Mouse (Mus musculus) right cerebral cortex, postnatal 36 days (tissue): Measurements from ENCODE around the gene Zfp296.

Source experiments
- DNase-seq, 2 experiments: peaks; one replicate each; pipeline ENCODE4 v3.0.0; 2022; ENCODE audit warnings: low spot score in 2 of 2, mixed read lengths in 1 of 2

Zfp296 gene

DNA sequence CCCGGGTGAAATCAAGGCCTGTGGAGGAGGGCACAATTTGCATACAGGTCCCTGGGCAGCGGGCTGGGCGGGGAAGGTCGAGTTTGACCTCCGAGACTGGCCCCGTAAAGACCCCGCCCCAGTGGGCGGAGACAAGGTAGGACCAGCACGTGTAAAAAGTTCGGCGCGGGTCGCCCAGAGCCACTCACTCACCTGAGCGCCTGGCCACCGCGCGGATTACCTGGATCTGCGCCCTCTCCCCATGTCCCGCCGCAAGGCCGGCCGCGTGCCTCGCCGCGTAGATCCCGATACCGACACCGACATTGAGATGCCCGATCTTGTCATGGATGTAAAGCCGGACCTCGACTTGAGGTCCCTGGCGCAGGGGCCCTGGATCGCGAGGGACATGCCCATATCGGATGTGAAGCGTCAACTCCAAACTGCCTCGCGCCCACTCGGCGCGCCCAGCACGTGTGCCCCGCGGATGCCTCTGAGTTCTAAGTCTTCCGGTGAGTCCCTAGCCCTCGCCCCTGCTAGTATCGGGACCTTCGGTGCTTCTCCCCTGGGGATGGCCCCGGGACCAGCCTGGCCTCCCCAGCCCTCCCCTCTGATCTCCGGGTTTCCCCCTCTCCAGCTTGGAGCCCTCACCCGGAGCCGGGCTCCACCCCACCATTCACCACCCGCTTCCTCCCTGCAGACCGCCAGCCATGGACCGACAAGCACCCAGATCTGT is at the start of gene Zfp296, which contains the start of gene Gemin7:
Gene Zfp296 (plus strand): TSS at position 147 of the 712 bp plus-strand sequence.
Gene Gemin7 (minus strand): TSS at position 455 of the 712 bp plus-strand sequence.
- no peak for DNase-seq

DNA sequence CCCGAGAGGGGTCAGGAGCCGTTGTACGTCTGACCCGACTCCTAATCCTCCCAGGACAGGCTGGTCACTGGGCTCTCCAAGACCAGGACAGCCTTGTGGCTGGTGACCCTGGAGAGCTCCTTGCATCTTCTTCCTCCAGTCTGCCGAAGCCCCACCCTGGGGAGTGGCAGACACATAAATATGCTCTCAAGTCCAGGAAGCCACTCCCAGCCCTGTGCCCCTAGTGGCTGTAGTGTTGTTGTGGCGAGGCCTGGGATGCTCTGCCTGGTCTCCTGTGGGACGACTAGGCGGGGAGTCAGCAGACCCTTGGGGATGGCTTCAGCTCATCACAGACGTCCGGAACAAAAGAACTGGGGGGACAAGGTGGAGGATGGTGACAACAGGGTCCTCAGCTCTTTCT is 46.0 kb upstream of the Zfp296 start:
- DNase-seq = no peak

- DNase-seq = no peak
Observed at GRCm38 (mm10) chr7:19532240-19532639, 44.8 kb upstream of the Zfp296 start.

GRCm38 (mm10) chr7:19534676-19535075 is 42.4 kb upstream of the Zfp296 start:
- no peak for DNase-seq

- DNase-seq = no peak
Observed at GRCm38 (mm10) chr7:19540771-19541566, 36.1 kb upstream of the Zfp296 start.

DNA sequence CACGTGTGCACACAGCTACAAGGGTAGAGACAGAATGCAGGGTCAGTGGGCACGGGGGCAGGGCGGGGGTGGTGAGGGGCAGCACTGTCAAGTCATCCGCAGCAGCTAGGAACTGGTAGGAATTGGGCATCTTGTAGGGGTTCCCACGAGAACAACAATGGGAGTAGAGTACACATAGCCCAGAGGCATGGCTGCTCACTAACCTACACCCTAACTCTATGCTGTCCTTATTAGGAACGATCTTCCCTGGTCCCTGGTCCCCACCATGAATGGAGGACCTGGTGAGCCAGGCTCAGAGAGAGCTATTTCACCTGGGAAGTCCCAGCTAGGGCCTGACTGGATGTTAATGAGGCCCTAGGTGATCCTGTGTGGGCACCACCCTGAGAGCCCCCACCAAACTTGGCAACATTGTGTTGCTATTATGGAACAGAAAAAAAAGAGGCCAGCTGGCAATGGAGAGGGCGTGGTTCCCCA is 35.4 kb upstream of the Zfp296 start:
- no peak for DNase-seq

DNA sequence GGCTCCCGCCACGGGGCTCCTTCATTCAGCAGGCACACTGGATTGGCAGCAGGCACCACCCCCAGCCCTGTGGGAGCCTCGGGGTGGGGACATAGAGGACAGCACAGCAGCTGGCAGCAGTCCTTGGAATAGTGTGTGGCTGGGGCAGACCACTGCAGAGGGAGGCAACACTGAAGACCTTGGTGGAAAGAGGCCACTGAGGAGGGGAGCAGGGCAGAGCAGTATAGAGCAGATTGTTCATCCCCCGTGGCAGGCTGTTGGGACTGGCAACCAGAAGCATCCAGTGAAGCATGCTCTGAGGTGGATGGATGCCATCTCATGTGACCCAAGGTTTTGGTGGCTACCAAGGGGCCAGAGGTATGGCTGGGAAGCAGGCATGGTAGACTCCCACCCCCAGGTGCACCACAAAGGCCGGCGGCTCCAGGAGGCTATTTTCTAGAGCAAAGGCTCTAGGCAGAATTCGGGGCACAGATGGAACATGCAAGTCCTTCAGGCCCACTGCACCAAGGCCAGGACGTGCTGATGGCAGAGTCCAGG is 34.9 kb upstream of the Zfp296 start:
- no peak for DNase-seq

- no peak for DNase-seq
Observed at GRCm38 (mm10) chr7:19543584-19543983, 33.5 kb upstream of the Zfp296 start.

DNA sequence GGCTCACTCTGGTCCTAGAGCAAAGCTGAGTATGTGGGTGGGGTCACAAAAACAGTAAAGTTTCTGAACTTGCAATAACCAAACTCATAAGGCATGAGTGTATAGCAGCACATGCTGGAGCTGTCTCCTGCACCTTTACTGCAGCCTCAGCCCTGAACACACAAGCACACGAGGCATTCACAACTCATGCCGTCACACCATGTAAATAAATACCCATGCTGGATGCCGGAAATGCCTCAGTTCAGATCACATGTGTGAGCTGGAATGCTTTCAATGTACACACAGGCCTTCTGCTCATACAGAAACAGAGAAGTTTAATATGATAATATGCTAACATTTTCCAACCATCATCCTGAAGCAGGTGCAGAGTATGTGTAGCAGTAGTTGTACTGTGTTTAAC is 31.1 kb upstream of the Zfp296 start:
- no peak for DNase-seq

DNA sequence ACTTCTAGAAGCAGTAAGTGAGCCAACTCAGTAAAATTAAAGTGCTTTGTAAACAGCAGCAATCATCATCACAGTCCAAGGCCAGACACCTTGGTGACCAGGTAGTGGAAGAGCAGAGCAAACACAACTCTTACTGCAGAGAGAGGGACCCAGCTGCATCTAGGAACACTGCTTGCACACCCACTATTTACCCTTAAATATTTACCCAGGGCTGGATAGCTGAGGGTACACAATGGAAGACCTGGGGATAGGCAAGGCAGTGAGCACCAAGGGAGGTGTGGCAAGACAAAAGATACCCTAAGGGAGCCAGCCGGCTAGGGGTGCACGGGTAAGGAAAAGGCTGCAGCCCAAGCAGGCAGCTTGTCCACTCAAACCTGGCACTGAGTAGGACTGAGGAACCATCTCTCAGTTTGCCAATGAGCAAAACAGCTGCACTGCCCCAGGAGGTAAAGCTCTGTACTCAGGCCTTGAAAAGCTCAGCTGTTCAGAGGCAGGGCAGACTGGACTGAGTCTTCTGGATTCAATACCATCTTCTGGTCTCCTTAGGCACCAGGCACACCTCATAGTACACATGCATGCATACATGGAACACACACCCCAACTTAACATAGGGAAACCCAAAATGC is 29.6 kb upstream of the Zfp296 start:
- no peak for DNase-seq

- DNase-seq = no peak
Observed at GRCm38 (mm10) chr7:19549394-19549793, 27.7 kb upstream of the Zfp296 start.

- DNase-seq = no peak
Observed at GRCm38 (mm10) chr7:19551634-19552033, 25.5 kb upstream of the Zfp296 start.

GRCm38 (mm10) chr7:19552443-19552842 is 24.6 kb upstream of the Zfp296 start:
- DNase-seq = no peak

- DNase-seq = peak; percentile 62 to 79
Observed at GRCm38 (mm10) chr7:19554168-19554567, 22.9 kb upstream of the Zfp296 start.

- DNase-seq = no peak
Observed at GRCm38 (mm10) chr7:19557086-19557485, 20.0 kb upstream of the Zfp296 start.

GRCm38 (mm10) chr7:19557982-19558900 is 18.8 kb upstream of the Zfp296 start:
- no peak for DNase-seq

DNA sequence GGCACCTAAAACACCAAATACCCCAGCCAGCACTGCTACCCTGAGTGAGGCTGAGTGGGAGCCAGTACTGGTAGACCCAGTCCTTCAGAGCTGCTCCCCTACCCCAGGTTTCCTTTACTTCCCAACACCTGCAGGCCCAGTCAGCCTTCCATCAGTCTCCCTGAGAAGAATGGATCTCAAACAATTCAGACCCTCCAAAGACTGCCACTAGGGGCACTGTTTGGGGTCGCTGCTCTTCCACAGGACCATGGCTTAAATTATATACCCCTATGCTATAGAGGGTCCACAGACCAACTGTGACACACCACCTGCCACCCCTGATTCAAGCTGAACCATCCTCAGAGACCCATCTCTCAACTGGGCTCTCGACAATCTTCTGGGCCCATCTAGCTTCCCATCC is 18.1 kb upstream of the Zfp296 start:
- DNase-seq = no peak

DNA sequence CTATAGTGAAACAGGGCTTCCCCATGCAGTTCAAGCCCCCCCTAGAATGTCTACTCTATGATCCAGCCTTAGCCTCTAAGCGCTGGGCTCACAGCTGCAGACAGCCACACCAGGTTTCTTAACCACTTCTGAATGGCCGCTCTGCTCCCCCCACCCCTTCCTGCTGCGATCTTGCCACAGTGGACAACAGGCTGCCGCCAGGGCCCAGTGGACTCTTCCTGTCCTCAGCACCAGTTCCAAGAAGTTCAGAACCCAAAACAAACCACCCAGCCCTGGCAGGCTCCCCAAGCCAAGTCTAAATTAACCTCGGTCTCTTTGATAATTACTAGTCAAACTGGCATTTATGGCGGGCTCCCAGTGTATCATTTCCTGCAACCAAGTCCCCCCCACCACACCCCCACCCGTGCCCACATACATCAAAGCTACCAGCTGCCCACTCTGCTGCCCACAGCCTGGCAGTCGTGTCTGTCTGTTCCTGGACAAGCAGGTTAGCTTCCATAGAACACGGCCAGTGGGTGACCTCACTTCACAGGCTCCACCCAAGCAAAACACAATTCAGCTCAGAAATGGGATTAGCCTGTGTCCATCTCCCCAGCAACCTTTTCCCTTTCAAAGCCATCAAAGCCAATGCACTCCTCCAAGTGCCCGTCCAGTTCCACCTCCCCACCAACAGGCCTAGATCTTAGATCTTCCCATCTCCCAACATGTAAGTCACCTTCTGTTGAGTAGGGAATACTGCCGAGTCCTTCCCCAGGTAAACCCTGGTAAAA is 16.4 kb upstream of the Zfp296 start:
- DNase-seq = no peak

- no peak for DNase-seq
Observed at GRCm38 (mm10) chr7:19561431-19561764, 15.7 kb upstream of the Zfp296 start.
